Mouse (Mus musculus): ENCODE measurements at regions not wholly inside any gene's neighbourhood (a gene's known extent, or its start where the extent isn't known, plus 50 kb on each side); places are given as distances from the start of the nearest gene placed in this dataset.

DNA sequence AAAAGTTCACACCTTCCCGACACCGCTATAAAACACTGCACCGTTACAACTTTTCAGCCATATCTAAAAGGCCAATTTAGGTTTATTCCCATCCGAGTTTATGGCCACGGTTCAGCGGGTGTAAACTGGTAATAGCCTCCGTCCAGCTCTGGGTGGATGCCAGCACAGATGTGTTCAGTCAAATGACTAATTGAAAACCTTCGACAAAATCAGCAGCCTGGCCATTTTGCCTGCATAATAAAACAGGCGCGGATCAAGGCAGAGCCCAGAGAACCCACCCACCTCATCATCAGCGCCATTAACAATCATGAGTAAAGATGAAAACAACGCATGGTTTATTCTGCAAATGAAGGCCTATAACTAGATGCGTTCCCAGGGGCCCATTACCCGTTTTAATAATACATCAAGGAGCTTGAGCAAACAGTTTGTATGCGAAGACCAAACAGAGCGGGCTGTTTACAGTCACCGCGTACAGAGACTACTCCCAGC lies 172.1 kb upstream of the Irx3 start:
- in situ Hi-C loops (cut with MseI, MboI), result no loop called here

DNA sequence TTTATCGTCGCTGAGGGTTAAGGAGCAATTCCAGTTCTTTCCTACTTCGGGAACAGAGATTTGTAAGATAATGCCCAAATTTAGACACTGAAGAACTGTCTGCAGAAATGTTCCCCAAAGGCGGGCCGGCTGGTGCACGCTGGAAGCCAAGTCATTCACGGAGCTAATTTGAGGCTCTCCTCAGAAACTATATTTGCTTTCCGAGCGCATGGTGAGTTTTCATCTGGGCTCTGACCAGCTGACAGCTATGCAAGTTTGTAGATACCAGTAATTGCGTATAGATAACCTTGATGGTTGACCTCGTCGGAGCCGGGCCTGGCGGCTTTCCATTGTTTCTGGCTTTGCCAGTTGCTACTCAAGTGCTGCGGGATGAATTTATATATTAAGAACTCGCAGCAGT lies 165.5 kb upstream of the Irx3 start:
- in situ Hi-C loops (cut with MseI, MboI), result no loop called here

DNA sequence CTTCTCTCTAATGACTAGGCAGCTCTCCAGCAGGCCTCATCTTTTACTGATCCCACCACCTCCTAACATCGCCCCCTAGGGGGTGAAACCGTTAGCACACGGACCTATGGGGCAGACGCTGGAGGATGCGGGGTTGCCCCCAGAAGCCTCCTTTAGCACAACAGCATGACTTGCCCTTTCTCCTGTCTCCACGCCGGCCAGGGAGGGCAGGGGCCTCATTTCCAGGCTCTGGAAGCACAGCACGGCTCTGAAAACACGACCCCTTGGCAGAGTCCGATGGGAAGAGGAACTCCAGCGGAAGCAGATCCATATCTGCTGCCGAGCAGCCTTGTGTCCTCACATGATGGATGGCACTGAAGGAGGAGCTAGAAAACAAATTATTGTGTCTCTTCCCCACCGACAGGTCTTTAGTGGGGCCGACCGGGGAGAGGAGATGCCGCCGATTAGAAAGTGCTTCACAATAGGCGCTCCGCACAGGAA lies 165.1 kb upstream of the Irx3 start:
- in situ Hi-C loops (cut with MseI, MboI), result no loop called here

DNA sequence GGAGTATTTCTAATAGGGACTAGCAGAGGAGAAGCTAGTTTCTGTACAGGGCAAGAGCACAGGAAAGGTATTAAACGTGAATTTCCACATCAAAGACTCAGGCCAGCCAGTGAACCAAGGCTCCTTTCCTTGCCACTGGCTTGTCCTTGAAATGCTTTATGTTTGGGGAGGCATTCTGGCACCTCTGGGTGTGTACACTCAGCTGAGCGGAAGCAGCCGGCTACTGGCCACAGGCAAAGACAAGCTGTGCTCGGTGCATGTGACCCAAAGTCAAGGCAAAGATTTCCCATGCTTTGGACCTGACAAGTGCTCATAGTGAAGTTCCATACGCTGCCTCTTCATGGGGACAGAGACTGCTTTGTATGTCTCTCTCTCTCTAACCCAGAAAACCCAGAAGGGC lies 159.8 kb upstream of the Irx3 start:
- in situ Hi-C loops (cut with MseI, MboI), result no loop called here

DNA sequence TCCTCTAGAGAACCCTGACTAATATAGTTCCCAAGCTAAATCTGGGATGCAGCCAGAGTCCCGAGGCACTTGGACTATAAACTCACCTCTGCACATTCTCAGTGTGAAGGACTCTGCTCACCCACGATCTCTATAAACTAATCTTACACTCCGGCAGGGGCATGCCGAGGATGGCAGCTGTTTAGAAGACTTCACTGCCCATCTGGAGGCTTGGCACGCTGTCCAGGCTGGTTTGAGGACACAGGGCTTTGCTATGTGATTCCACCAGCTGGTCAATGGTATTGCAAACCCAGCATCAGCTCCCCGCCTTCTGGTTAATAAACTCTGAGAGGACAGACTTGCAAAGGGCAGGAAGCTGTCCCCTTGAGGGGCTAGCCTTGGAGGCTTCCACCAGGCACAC lies 153.3 kb upstream of the Irx3 start:
- in situ Hi-C loops (cut with MseI, MboI), result no loop called here

DNA sequence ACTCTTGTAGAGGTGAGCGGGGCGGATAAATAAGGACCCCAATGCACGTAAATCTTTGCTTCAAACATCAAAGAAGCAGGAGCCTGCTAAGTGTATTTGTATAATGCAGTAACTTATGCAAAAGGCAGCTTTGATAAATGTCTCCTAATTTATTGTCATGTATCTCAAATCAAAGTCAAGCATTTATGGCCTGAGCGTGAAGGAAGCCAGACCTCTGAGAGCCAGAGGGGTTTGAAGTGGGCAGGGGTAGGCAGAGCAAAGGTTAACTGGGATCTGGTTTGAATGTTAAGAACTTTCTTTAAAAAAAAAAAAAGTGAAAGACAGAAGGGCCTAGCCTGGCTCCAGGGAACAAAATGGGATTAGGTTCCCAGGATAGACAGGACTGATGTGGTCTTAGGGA lies 151.1 kb upstream of the Irx3 start:
- in situ Hi-C loops (cut with MseI, MboI), result no loop called here

DNA sequence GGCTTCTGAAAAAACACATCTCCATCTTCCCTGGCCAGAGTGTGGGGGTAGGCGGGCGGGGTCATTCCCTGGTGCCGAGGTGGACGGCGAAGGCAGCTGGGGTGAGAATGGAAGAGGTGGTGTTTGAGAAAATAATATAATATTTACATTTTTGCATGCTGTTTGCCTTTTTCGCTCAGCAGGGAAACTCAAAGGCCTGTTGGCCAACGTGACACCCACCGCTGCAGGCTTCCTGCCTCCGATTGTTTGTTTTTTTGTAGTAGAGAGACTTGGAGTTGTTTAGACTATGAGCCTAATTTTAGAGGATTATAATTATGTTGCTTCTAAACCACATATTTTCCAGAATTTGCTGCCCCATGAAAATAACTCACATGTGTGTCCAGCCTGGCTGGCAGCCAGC lies 147.2 kb upstream of the Irx3 start:
- in situ Hi-C loops (cut with MseI, MboI), result no loop called here

DNA sequence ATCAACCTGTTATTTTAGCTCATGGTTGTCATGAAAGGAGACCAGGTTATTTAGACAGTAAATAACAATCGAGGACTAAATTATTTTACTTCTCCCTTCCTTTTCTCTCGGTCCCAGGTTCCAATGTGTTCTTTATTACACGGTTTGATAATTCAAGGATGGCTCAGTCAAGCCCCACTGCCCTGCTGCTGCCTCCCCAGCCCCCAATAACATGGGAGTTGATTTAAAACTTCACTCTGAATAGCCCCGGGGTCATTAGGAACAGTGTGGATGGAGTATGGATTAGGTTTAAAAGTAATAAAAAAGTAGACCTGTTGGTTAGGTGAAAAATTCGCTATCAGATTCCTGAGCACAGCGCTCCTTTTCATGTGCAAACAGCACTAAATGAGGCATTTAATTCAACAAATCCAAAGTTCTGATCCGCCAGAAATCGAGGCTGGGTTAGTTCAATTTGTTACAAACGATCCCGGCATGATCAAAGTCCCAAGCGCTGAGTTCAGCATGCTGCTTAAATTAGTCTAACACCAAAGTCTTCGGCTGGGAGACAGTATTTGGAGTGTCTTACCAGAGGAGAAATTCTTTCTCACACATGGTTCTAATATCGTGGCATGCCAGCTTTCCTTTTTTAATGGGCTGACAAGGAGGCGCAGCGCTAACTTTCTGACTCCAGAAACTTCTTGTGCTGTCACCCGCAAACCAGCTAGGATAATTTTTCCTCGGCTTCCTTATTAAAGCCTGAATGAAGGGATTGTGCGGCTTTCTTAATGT lies 146.5 kb upstream of the Irx3 start:
- in situ Hi-C loops (cut with MseI, MboI), result no loop called here

DNA sequence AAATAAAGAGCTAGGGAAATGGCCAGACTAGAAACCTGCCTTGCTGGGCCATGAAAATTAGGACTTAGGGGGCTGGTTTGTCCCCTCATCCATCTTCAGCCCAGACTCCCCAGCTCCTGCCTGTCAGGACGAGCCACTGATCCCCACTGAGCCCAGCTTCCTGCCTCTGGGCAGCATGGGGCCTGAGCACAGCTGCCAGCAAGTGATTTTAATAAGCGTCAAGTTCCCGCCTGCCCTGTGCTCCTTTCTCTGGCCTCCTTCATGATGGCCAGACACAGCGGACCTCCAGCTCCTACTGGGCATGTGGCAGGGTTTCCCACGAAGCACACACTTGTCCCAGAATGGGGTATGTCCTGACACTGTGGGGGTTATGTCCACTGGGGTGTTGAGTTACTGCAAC lies 139.1 kb upstream of the Irx3 start:
- in situ Hi-C loops (cut with MseI, MboI), result no loop called here

DNA sequence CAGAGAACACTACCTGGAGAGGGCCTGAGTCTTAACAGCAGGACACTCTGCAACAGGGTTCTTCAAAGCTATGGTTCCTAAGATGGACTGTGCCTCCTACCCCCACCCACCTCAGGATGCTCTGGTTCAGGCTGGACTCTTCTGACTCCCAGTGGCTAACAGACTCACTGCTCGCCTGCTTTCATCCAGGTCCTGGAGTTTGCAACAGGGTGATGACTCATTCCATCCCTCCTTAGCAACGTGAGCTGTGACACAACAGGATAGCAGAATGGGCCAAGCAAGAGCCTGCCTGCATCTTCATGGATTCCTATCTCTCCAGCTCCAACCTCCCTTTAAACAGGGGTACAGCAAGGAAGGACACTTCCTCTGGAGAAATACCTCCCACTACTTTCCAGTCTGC lies 135.4 kb upstream of the Irx3 start:
- in situ Hi-C loops (cut with MseI, MboI), result no loop called here

DNA sequence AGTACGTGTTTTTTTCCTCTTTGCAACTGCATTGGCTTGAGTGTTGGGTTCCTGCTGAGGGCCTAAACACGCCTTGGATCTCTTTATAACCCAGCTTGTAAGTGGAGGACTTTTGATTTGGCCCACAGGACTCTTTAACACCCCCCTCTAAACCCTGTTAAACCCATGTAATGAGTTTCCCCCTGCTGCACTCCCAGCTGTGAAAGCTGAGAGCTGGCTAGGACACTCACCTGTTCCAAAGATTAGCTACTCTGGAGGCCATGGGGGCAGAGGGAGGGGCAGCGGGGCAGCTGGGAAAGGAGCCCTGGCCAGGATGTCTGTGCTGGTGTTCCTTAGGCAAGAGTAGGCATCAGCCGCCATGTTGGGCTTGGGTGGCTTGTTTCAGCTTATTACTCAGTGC lies 128.7 kb upstream of the Irx3 start:
- in situ Hi-C loops (cut with MseI, MboI), result no loop called here

DNA sequence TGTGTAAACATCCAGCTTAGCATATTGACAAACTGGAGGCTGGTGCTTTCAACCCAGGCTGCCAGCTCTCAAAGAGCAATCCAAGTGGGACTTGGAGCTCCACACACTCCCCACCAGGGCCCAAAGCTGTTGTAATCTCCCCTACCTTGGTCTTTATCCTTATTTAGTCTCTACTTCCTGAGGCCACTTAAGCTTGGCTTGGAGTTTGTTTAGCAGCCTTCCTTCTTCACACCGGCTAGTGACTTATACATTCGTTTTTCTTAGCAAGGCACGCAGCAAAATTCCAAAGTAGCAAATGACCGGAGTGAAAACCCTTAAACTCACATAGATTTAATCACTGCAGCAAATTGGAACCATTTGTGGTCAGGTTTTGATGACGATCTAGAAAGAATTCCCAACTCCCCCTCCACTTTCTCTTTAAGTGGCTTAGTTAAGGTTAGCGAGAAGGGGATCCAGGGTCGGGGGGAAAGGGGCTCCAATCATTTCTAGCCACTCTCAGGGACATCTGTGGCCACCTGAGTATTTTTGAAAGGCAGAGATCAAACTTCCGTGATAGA lies 124.2 kb upstream of the Irx3 start:
- in situ Hi-C loops (cut with MseI, MboI), result no loop called here

DNA sequence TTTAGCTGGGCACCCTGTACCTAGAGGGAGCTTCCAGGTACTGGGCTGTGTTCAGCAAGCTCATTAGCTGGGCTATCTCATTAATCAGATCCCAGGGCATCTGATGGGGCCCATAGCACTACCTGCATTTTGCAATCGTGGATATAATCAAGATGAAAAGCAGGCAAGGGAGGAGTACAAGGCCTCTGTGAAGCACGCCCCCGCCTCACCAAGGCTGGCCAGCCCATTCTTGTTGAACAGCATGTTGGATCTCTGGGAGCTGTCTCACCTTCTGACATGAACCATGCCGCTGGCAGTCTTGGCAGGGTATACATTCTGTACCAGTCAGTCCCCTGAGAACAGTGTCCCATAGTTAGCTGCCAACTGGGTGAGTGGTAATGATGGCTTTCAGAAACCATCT lies 122.3 kb upstream of the Irx3 start:
- in situ Hi-C loops (cut with MseI, MboI), result no loop called here

DNA sequence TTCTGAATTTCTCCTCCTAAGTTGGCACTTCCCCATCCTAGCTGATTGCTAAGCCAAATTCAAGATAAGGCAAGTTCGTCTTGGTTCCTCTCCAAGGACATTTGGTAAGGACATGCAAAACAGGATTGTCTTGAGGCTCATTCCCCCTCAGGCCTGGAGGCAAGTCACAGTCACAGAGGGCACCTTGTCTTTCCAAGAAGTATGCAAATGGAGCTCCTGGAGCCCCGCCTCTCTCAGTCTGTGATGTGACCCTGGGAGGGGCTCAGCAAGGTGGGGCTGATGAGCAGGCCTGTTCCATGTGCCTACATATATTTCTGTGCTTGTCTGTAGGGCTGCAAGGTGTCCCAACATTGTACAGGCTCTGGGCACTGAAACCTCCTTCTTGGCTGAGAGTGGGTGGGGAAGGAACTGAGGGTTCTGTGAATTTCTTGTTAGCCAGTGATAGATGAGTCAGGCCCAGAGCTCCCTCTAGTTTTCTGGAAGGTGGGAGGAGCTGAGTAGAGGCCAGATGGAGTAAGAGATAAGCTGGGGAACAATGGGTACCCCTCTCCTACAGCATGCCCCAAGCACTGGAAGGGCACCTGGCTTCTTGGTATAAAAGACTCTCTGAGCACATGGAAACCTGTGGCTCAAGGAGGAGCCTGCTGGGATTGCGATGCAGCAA lies 120.5 kb upstream of the Irx3 start:
- in situ Hi-C loops (cut with MseI, MboI), result no loop called here

DNA sequence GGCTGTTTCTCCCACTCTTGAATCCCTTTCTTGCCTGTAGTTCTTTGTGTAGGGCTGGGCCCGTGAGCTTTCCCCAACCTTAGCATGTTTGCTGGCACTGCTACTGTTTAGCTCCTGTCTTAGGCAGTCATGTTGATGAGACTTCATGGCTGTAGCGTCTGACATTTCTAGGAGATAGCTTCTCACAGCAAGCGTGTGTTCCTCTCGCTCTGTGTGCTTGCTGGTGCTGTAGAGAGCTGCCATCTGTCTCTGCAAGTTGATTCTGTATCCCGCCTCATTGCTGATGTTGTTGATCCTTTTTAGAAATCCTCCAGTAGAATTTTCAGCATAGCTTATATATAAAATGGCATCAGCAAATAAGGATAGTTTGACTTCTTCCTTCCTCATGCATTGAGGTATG lies 116.0 kb upstream of the Irx3 start:
- in situ Hi-C loops (cut with MseI, MboI), result no loop called here

DNA sequence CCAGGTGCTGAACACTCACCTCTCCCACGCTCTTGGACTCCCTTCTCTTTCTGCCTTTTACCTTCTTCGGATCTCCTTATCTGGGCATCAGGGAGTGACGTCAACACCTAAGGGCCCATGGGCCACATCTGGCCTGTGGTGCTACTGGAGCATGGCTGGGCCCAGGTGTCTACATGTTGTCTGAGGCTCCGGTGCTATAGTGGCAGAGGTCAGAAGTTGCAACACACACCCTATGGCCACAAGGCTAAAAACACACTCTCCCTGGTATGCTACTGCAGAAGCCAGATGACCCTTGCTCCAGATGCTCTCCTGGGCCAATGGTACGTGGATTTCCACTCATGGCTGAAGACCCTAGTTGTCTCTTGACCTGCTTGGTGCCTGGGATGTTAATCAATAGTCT lies 112.1 kb upstream of the Irx3 start:
- in situ Hi-C loops (cut with MseI, MboI), result no loop called here

DNA sequence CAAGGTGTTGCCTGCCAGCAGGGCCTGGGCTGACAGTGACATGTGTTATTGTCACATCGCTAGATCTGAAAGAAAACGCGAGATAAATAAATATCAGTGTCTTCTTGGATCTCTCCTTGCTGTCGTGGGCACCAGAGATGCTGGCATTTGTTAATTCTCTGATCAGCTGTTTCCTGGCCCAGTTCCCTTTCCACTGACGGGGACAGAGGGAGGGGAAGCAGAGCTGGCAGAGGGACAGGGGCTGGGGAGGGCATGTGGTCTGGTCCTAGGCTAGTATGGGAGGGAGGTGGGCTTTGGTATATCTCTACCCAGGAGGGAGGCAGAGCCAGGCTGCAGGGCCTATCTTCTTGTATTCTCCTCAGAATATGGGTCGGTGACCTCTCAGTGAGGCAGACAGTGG lies 111.3 kb upstream of the Irx3 start:
- in situ Hi-C loops (cut with MseI, MboI), result no loop called here

DNA sequence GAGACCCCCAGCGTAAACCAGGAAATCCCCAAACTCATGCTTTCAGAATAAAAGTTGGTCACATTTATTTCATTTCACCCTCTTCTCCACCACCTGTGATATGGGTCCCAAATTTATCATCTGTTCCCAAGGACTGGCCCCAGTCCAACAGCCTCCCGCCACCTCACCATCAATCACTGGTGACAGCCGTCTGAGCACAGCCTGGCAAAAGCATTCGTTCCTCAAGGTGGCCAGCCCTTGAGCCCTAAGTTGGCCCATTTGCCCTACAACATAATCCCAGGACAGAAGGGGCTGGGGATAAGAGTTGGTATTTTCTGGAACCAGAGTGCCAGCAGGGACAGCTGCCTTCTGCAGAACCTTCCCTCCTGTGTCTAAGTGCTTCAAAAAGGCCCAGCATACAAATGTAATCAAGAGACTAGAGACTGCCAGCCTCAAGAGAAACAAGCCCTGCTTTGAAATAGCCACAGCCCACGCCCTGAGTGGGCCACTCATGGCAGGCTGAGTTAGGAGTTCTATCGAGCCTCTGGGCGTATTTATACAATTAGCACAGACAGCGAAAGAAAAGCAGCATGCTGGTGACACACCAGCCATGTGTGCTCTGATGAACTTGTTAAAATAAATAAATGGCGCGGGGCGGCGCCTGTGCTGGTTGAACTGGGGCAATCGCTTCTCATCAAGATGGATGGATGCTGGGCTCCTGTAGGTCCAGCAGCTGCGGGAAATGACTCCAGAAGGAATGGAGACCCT lies 107.9 kb upstream of the Irx3 start:
- in situ Hi-C loops (cut with MseI, MboI), result no loop called here

DNA sequence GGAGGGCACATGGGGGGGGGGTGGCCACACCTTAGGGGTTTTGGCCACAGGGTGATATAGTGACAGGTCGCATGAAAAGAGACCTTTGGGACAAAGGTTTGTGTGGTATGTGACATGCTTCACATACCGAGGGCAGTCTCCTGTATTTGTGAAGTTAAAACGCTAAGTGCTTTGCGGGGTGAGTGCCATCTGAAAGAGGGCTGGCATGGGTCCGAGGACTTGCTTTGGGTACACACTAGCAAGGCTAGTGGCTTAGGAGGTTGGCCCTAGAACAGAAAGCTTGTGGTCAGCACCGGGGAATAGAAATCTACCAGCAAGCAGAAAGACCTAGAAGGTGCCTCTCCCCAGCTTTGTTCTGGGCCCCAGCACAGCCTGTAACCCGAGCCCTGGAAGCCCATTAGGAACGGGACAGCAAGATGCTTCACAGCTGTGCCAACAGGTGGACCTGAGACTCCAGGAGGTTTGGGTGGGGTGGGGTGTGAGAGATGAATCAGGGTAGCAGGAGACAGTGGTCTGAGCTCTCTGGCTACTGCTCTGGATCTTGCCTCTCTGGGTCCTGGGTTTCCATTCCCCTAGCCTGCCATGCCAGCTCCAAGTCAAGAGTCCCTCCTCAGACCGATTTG lies 107.0 kb upstream of the Irx3 start:
- in situ Hi-C loops (cut with MseI, MboI), result no loop called here

DNA sequence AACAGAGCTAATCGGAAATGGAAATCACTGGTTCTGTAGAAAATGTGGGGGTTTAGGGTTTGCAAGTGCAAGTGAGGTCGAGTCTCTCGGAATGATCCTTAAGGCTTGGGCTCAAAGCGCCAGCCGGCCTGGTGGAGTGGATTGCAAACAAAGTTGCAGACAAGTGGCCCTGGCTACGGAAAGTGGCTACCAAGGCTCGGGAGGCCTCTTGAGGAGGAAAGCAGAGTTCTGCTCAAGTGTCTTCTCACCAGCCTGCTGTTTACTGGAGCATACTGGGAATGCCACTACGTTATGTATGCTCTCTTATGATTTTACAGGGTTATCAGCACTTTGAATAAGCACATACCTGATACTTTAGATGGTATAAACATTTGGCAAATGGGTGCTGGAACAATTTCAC lies 105.3 kb upstream of the Irx3 start:
- in situ Hi-C loops (cut with MseI, MboI), result no loop called here

DNA sequence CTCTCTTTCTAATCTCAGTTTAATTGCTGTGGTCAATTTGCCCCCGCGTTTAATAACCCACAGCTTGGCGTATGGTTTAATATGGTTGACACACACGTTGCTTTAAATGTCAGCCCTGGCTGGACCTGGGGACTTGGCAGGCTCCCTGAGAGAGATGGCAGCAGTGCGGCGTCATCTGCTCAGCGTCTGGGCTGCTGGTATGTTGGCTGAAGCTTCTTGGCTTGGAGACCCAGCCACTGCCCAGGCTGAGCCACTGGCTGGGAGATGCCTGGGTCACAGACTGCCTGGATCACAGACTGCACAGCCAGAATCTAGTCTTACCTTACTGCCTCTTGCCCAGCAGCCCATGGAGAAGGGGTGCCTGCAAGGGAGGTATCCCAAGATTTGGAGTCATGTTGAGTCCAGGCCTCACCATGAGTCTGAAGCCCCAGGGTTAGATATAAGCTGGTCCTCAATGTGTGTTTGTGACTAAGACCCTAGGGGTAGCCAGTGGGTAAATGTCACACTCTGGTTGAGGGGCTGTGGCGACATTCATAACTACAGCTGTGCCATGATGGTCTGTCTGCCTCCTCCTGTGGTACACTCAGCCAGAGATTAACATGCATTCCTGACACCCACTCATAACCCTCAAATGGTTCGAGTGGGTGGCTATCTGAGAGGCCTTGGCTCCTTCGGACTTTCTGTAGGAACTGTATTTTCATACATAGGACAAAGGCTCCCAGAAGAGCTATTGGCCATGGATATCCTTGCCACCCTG lies 99.8 kb upstream of the Irx3 start:
- in situ Hi-C loops (cut with MseI, MboI), result no loop called here

All from mouse trophoblast stem cell (cell line).